Mouse (Mus musculus) T-helper 2 cell (primary cell): ENCODE measurements around the gene Sult1d1.
"Not testable (repeated sequence)": the region's sequence is repeated elsewhere in the genome, so short reads cannot be mapped to it uniquely, and the experiment has no call there.

ENCODE experiments used
- in situ Hi-C: fragments of 300-600 bp; cut with MboI, MseI; formaldehyde crosslinking; loops from one replicate; pipeline ENCODE4 v1.15.1; 2025; ENCODE audit warnings: high pct_unique_total_duplicates

Gene Sult1d1

DNA sequence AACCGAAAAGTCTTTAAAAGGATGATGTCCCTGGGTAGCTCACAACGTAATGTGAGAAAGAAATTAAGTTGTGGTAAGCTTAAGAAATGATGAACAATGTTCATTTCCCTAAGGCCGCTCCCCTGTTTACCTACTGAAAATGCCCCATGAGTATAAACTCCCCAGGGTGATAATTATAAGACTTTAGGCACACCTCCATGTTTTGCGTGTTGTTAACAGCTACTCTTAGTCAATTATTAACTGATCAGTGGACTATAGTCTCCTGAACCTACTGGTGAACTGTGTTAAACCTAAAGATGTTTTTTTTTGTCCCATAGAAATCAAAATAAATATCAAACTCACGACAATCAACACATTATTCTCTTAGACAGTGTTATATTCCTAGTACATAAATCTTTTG lies at the start of gene Sult1d1:
Sult1d1 (minus strand) TSS at position 183 of the 400 bp plus-strand sequence.
- in situ Hi-C loops, result no loop called here

DNA sequence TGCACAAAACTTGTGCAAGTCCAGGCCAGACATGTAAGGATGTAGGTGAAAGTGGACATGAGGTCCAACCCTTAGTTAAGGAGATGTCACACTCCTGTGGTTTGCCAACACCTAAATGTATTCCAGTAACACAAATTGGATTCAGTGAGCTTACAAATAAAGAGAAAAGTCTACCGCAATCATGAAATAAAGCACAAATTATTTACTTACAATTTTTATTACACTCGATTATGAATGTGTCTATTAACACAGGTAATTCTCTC lies 46.2 kb upstream of the Sult1d1 start:
- in situ Hi-C loops, result no loop called here

DNA sequence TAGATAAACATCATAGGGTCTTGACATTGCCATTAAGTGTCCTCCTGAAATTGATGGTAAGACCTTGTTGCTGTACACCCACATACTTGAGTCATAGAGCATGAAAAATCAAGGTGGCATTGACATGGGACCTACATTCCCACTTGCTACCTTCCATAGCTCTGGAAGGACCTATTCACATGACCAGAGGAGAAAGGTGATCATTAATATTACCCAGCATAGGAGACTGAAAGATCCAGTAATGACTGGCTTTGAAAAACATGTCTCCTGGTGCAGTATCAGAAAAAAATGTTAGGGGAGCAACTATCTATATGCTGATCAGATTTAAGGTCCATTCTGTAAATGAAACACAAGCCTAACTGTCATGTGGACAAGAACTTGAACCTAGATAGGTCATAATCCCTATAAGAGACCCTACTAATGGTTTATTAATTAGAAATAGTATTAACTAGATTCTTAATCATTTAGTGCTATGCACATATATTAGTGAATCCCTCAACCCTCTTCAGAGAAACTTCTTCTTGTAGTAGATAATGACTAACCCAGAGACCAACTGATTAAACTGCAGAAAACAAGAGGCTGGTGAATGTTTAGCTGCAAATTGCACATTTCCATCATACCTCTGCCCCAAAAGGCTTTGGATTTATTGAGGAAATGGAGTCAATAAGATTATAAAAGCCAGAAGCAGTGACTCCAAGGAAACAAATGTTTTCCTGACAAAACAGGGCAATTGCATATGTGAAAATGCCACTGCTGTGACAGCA lies 45.7 kb upstream of the Sult1d1 start:
- in situ Hi-C loops, result no loop called here

DNA sequence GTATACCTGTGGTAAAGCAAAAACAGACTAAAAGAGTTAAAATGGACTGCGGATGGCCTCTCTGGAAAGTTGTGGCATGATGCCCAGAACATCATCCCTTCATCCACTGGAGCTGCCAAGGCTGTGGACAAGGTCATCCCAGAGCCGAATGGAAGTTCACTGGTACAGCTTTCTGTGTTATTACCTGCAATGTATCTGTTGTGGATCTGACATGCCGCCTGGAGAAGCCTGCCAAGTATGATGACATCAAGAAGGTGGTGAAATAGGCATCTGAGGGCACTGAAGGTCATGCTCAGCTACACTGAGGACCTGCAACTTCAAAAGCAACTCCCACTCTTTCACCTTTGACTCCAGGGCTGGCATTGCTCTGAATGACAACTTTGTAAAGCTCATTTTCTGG lies 32.2 kb upstream of the Sult1d1 start:
- in situ Hi-C loops, result no loop called here

DNA sequence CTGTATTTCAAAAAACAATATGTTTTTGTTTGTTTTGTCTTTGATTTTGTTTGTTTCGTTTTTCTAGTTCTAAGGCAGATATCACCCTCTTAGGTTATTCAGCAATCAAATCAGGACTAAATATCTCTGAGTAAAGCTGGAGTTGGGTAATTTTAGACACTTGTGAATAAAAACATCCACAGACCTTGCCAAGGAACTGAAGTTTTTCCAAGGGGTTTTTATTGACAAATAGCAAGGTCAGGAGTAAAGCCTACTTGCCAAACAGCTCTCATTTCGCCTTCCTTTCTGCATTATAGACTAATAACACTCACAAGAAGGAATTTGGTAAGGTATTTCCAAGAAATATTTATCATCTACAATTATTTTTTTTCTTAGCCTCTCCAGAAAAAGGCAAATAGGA lies 29.1 kb upstream of the Sult1d1 start:
- in situ Hi-C loops, result no loop called here

DNA sequence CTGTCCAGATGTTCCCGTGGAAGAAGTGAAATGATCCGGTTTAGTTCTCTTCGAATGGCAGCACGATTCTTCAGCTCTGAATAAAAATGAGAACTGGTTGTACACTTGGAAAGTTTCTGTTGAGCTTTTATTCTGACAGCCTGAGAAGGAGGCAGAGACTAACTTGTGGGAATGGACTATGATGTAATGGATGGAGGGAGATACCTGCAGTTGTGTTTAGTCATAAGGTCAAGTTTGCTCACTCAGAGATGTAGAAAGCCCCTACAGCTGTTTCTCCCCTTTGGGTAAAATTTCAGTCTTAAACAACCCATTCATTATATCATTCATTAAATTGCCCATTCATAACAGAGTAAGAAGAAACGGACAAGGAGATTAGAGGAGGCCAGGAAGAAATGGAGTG lies 22.7 kb upstream of the Sult1d1 start, which contains the start of gene Sult1e1:
Sult1e1 (minus strand) TSS at position 101 of the 400 bp plus-strand sequence.
- in situ Hi-C loops, result no loop called here

DNA sequence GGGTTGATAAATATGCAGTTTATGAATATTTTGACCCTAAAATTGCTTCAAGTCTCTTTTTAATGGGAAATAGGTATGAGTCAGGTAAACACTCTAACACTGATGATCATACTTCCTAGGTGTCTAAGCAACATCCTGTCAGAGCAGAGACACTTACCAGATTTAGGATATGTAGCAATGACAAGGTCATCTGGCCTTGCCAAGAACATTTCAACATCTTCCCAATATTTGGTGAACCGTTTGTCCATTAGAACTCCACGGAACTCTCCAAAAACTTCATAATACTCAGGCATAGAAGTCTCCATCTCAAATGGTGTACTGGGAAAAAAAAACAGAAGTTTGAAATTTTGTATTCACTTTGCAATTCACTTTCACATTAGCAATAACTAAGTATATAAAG lies 21.1 kb upstream of the Sult1d1 start:
- in situ Hi-C loops, result no loop called here

DNA sequence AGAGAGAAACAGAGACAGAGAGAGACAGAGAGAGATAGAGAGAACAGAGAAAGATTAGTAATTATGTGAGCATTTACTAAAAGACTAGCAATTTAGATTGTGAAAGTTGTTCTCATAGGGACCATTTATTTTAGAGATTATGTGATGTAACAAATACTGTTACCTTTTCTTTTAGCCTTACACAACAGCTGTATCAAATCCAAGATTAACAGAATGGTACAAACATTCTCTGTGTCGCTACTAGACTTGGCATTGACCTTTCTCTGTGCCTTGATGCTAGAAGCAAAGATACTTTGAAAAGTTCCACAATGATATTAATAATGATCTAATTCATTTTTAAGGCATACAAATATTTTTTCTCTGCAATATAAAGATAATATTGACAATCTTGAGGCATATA lies 11.6 kb upstream of the Sult1d1 start:
- in situ Hi-C loops, result no loop called here

DNA sequence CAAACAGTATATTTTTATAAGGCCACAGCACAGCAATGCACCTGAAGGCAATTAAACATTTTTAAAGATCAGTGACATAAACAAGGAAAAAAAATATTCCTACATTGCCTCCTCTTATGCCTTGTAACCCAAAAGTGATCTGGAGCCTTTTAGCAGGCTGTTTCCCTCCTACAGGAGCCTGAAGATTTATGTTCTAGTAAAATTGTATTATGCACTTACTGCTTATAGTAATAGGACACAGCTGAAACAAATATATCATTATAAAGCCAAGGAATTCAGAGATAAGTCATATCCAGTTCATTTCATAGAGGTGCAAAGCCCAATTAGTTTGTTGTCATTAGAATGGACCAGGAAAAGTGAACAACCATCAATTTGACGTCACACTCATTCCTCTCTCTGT lies 5.3 kb upstream of the Sult1d1 start:
- in situ Hi-C loops, result no loop called here

DNA sequence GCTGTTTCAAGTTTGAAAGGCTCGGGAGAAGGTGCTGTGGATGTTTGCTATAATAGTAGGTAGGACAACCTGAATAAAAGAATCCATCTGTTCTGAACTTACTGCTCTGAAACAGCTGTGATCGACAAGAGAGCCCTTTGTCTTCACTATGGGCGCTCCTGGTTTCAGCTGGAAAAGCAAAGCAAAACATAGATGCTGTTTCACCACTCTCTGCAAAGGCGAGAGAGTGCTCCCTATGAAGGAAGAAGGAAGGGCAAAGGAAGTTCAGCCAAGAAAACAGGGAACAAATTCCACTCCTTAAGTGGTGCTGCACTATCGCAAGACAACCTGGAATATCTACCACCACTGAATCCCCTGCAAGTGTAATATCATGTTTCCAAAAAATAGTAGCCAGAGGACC lies 4.7 kb upstream of the Sult1d1 start:
- in situ Hi-C loops, result no loop called here

DNA sequence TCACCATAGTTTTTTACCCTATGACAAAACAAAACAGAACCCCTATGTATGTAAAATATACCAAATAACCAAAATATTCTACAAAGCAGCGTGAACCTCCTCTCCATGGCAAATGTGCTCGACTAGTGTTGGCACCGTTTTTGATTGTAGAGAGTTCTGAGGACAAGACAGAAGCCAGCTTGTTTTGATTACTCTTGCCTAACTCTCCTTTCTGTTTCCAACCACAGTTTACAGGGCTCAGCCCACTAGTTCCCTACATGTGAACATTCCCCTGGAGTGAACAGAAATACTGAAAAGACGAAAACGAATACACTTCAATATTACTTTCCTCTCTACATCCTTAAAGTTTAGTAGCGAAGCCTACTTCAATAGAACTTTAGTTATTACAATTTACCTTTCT lies 4.0 kb upstream of the Sult1d1 start:
- in situ Hi-C loops, result no loop called here

DNA sequence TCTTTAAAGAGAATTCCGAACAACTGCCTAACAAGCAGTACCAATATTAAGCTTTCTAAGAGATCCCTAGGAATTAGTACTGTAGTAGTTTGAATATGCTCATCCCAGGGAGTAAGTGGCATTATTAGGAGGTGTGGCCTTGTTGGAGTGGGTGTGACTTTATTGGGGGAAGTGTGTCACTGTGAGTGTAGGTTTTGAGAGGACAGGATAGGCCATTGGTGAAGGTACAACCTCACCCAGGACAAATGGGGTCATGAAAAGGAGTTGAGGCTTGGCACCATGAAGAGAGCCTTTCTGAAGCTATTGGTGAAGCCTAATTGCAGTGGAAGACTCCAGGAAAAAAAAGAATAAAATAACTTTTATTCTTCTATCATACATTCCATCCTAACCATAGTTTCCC lies 1.5 kb downstream of the Sult1d1 start:
- in situ Hi-C loops, result no loop called here

DNA sequence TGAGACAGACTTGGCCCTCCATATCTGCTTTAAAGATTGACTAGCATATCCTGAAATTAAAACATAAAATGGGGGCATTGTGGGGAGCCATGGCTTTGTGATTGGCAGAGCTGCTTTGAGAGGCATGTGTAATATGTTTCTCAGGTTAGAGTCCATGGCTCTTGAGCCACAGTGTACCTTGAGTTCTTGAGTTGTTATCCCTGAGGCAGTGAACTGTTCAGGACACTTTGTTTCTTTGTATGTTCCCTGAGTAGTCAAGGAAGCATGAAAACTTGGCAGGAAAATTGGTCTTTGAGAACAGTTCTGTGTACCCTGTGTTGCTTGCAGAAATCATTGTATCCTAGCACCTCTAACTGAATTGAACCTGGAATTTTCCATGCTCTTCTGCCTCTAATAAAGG lies 5.9 kb downstream of the Sult1d1 start:
- in situ Hi-C loops, result no loop called here

DNA sequence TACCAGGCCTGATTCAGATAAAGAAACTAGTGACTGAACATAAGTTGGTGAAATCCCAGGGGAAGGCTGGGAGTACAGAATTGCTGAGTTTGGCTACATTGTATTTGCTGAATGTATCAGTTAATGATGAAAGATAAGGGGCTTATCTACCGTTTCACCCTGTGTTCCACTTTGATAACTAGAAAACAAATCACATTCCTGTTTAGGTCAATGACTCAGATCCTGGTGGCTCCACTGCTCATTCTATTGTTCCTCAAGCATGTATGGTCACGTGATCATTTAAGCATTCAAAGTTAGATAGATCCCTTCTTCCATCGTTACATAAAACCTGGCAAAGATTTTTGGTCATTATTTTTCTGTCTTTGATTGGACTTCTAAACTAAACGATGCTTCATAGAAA lies 6.3 kb downstream of the Sult1d1 start:
- in situ Hi-C loops, result no loop called here

DNA sequence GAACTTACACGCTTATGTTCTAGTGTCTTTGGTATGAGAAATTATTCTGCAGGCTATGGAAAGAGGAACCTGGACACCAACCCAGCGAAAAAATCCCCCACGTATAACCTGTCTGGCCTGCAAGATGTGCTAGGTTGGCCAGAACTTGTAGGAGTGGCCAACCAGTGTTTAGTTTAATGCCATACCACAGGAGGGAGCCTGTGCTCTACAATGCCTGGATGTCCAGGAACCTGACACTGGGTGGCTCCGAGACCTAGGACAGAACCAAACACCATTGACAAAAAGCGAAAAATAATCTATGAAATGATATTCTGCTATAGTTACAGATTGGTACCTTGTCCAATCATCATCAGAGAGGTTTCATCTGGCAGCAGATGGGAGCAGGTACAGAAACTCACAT lies 8.7 kb downstream of the Sult1d1 start:
- in situ Hi-C loops, result no loop called here

DNA sequence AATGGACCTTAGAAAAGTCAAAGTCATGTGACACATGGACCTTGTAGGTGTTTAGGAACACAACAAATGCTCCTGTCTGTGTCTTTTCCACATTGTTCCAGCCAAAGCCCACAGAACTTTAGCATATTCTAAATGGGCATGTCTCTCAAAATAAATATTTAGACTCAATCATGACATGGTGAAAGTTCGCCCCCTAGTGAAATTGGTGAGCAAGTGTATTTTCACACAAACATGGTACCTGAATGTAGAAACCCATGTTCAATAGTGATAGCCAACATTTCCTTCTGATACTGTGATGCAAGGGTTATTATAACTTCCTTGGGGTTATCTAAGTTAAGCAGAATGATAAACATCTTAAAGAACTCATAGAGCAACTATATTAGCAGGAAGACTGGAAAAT lies 17.9 kb downstream of the Sult1d1 start:
- in situ Hi-C loops, result loop anchor here (10.0 kb wide), 1 partner anchor 696 kb away; no protein-coding TSS in a partner anchor

DNA sequence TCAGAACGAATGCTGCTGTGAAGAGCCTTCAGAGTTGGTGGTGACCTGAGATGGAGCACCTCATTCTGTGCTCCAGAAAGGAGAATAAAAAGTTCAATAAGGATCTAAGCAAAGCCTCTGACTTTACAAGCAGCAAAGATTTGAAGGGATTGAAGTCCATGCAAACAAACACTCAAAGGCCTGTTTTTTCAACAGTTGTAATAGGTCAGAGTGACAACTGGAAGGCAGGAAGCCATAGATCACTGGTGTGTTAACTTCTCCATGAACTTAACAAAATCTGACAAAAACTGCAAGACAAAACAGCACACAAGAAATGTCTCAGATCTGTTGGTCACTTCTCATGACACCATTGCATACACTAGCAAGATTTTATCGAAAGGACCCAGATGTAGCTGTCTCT lies 30.7 kb downstream of the Sult1d1 start, which contains the start of gene Sult1b1:
Sult1b1 (minus strand) TSS at position 85 of the 400 bp plus-strand sequence.
- in situ Hi-C loops, result no loop called here

DNA sequence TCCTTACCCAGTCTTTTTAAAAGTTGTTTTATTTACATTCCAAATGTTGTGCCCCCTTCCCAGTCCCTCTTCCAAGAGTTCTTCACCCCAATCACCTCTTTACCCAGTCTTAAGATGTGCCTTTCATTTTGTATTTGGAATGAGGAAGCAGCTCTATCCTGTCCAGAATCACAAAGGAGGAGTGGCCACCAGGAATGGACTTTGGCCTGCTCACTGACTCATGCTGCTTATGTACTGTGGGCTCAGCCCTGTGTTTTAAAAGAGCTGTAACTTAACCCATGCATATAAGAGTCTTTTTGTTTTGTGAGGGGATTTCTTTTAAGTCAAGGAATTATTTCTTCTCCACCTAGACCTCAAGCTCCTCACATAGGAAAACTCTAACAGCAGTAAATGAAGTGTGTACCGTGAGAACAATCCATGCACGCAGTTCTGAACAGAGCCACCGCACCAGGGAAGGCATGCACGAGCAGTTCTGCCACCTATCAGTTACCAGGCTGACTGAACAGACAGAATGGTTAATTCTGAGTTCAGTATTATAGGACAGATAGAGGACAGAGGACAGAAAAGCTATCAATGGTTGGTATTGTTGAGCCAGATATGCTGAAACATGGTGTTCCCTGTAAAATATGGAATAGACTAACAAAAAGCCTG lies 32.7 kb downstream of the Sult1d1 start:
- in situ Hi-C loops, result no loop called here

DNA sequence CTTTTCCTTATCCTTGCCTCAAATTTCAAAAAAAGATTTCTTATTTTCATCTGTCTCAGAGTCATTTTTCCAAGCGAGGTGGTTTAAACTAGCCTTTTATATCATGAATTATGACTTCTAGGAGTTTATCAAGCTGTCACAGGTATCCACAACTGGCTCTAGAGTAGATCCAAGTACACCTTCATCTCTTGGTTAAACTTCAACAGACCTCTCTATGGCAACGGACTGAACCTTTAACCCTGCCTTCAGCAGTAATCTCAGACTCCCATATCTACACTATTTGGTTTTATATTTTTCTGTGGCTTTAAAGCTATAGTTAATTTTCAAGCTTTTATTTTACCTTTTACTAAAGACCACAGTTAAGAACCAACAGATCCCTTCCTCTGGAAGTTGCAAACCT lies 36.5 kb downstream of the Sult1d1 start:
- in situ Hi-C loops, result no loop called here

DNA sequence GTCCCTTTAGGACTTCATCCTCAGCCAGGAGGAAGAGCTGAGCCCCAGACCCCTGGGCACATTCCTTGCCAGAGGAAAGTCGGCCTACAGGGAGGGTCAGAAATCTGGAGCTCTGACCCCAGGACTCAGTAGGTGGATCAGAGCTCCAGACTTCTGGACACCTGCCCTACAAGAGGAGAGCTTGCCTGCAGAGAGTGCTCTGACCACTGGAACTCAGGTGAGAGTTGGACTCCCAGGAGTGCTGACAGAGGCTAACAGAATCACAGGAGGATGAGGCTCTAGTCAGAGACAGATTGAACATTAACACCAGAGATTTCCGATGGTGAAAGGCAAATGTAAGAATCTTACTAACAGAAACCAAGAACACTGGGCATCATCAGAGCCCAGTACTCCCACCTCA lies 45.3 kb downstream of the Sult1d1 start:
- in situ Hi-C loops, result not testable (repeated sequence)

DNA sequence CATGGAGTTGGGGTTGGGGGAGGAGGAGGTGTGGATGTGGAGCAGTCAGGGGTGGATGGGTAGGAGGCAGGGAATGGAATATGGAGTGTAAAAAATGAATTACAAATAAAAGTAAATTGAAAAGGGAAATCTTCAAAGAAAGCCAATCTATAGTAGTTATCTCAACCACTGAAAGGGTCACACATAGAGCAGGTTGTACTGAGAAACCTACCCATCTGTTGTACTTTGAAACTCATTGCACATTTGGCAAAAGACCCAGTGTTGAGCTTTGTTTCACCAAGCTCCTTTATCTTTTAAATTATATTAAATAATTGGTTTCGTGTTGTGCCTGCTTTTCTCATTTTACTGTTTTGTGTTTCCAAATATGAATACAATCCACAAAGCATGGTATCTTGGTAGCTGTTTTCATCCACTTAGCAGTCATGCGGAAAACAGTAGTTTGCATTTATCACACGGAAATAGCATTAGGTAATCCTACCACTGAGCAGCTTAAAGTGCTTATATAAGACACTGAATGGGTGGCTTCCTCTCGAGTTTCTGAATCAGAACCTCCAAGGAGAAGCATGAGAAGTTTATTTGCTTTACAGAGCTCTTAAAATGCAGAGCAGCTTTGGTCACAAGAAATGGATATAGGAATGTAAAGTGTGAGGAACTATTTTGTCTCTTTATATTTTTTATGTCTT lies 62.9 kb downstream of the Sult1d1 start:
- in situ Hi-C loops, result no loop called here
